Comparison of ENCODE assay signal across 22 mouse cellular contexts in the genomic region with DNA sequence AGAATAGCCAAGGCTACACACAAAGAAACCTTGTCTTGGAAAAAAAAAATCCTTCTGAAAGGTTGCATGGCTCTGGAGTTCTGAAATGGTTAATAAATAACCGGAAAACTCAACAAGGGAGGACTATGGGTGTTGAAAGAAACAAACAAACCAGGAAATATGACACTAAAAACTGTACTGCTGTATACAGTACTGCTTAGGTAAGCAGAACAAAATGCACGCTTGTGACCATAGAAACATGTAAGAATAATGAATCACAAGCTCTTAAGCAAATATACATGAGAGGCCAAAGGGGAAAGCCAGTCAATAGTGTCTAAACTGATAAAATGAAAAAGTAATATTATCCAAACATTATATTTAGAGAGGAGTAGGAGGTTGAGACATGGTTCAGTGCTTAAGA.
A peak's percentile ranks its signal among the peaks of the same experiment; 100 is the strongest.
DNase-seq lines count a peak whose midpoint lies in the region; ATAC-seq and TF ChIP-seq lines count a peak whose summit lies in the region.
"Had no signal": no experiment of that assay in that cellular context is flagged by ENCODE, and none has a peak within 500 bp of the region (broad histone marks: within the 10 kb centered on the region; RNA-seq: fewer than 3 reads in every experiment).

No protein-coding gene starts in this region.

- no peak for TF ChIP-seq CTCF in kidney, adult 2 months (conservative IDR thresholded peaks at IDR 0.05; ENCODE audit: insufficient read depth, insufficient read length, low read depth, low read length)
- no peak for TF ChIP-seq CTCF in liver, adult 2 months (IDR thresholded peaks at IDR 0.05; ENCODE audit: low read depth, low read length)

- peaks cover 7% of the 10 kb centered on the region for H3K4me1 ChIP-seq in kidney, adult 2 months (ENCODE audit: control insufficient read depth, insufficient read depth, low read length)
- peaks cover 9% of the 10 kb centered on the region for H3K4me1 ChIP-seq in liver, adult 2 months (ENCODE audit: control insufficient read depth, insufficient read depth, low read length)
- H3K4me1 ChIP-seq in liver, embryonic 12.5 days, result peaks cover 19% of the 10 kb centered on the region
- no peaks in the 10 kb centered on the region for H3K4me1 ChIP-seq in stomach, embryonic 15.5 days
- no peaks in the 10 kb centered on the region for H3K4me1 ChIP-seq in midbrain, embryonic 14.5 days (ENCODE audit: control insufficient read depth, insufficient read depth, low read length)

- peak; percentile 50 for DNase-seq in kidney, adult 2 months
- DNase-seq in kidney, postnatal 36 days, result no peak
- peak; percentile 82 for DNase-seq in liver, adult 2 months (ENCODE audit: extremely low read depth, low read depth, low spot score)
- peak; percentile 59 for DNase-seq in NIH3T3 (ENCODE audit: low read depth)
- DNase-seq in neural tube, embryonic 10.5 days (ENCODE audit: extremely low spot score, low spot score), result no peak
- DNase-seq in midbrain, embryonic 14.5 days, result no peak
- DNase-seq: adrenal gland, postnatal 10 days; B cell, adult 2 months; cerebellum, adult 11-12 months; cerebellum, adult 9-10 months; cerebellum, postnatal 25 days; gastrocnemius, postnatal 10 days; heart, adult 18-20 months; heart, postnatal 10 days; heart, postnatal 4 days had no signal

- no peak overlapping the region for H3K4me2 ChIP-seq in liver, embryonic 12.5 days
- no peak overlapping the region for H3K4me2 ChIP-seq in stomach, embryonic 15.5 days
- no peak overlapping the region for H3K4me2 ChIP-seq in midbrain, embryonic 14.5 days (ENCODE audit: low read length)
- H3K4me2 ChIP-seq: embryonic facial prominence, embryonic 12.5 days had no signal

- no peak overlapping the region for H3K27ac ChIP-seq in kidney, adult 2 months (ENCODE audit: insufficient read depth, low read depth, low read length)
- no peak overlapping the region for H3K27ac ChIP-seq in liver, adult 2 months (replicated peaks; ENCODE audit: insufficient read depth, low read depth, low read length)
- no peak overlapping the region for H3K27ac ChIP-seq in liver, embryonic 12.5 days
- no peak overlapping the region for H3K27ac ChIP-seq in stomach, embryonic 15.5 days
- no peak overlapping the region for H3K27ac ChIP-seq in midbrain, embryonic 14.5 days (replicated peaks; ENCODE audit: low read depth, low read length)
- H3K27ac ChIP-seq: embryonic facial prominence, embryonic 12.5 days; heart, embryonic 10.5 days had no signal

- ATAC-seq in liver, embryonic 12.5 days, result no peak
- peak; percentile 56; the same call in 1 of the 2 replicates for ATAC-seq in stomach, embryonic 15.5 days (ENCODE audit: insufficient read depth, low FRiP score, low read depth)
- ATAC-seq in midbrain, embryonic 14.5 days (ENCODE audit: low FRiP score, low TSS enrichment), result no peak
- ATAC-seq: CD4-positive, CD25-positive, alpha-beta regulatory T cell, adult 4 months; forebrain, embryonic 16.5 days had no signal

- H3K9ac ChIP-seq in liver, adult 2 months (ENCODE audit: low read depth, low read length), result no peak overlapping the region
- H3K9ac ChIP-seq in liver, embryonic 12.5 days, result no peak overlapping the region
- H3K9ac ChIP-seq in stomach, embryonic 15.5 days, result no peak overlapping the region
- no peak overlapping the region for H3K9ac ChIP-seq in midbrain, embryonic 14.5 days (replicated peaks; ENCODE audit: low read length)
- H3K9ac ChIP-seq: embryonic facial prominence, embryonic 12.5 days had no signal

- TF ChIP-seq POLR2A in kidney, adult 2 months (IDR thresholded peaks at IDR 0.05; ENCODE audit: low read depth, low read length), result no peak
- no peak for TF ChIP-seq POLR2A in liver, adult 2 months (IDR thresholded peaks at IDR 0.05; ENCODE audit: extremely low read depth, insufficient read depth, low read length)

- no peaks in the 10 kb centered on the region for H3K9me3 ChIP-seq in liver, embryonic 12.5 days (replicated peaks)
- no peaks in the 10 kb centered on the region for H3K9me3 ChIP-seq in stomach, embryonic 15.5 days
- no peaks in the 10 kb centered on the region for H3K9me3 ChIP-seq in midbrain, embryonic 14.5 days (ENCODE audit: control insufficient read depth, low read length)
- H3K9me3 ChIP-seq: embryonic facial prominence, embryonic 12.5 days; heart, embryonic 10.5 days had no signal

- no peaks in the 10 kb centered on the region for H3K27me3 ChIP-seq in kidney, adult 2 months (replicated peaks; ENCODE audit: control insufficient read depth, insufficient read depth, low read length)
- no peaks in the 10 kb centered on the region for H3K27me3 ChIP-seq in liver, adult 2 months (ENCODE audit: control insufficient read depth, insufficient read depth, low read length)
- no peaks in the 10 kb centered on the region for H3K27me3 ChIP-seq in liver, embryonic 12.5 days (replicated peaks)
- H3K27me3 ChIP-seq in stomach, embryonic 15.5 days (replicated peaks), result no peaks in the 10 kb centered on the region
- no peaks in the 10 kb centered on the region for H3K27me3 ChIP-seq in midbrain, embryonic 14.5 days (ENCODE audit: control insufficient read depth, insufficient read depth, low read length)
- H3K27me3 ChIP-seq: embryonic facial prominence, embryonic 12.5 days had no signal

- no peak overlapping the region for H3K4me3 ChIP-seq in kidney, adult 2 months (ENCODE audit: insufficient read depth, low read depth, low read length)
- no peak overlapping the region for H3K4me3 ChIP-seq in liver, adult 2 months (ENCODE audit: insufficient read depth, low read depth, low read length)
- no peak overlapping the region for H3K4me3 ChIP-seq in liver, embryonic 12.5 days
- no peak overlapping the region for H3K4me3 ChIP-seq in stomach, embryonic 15.5 days (replicated peaks)
- H3K4me3 ChIP-seq in midbrain, embryonic 14.5 days (replicated peaks; ENCODE audit: low read depth, low read length), result no peak overlapping the region
- H3K4me3 ChIP-seq: embryonic facial prominence, embryonic 12.5 days; heart, embryonic 10.5 days had no signal

- no peaks in the 10 kb centered on the region for H3K79me2 ChIP-seq in liver, adult 2 months (ENCODE audit: control insufficient read depth, insufficient read depth, low read length)

- no peaks in the 10 kb centered on the region for H3K36me3 ChIP-seq in kidney, adult 2 months (ENCODE audit: control insufficient read depth, insufficient read depth, low read length)
- no peaks in the 10 kb centered on the region for H3K36me3 ChIP-seq in liver, adult 2 months (ENCODE audit: control insufficient read depth, insufficient read depth, low read length)
- no peaks in the 10 kb centered on the region for H3K36me3 ChIP-seq in liver, embryonic 12.5 days
- no peaks in the 10 kb centered on the region for H3K36me3 ChIP-seq in stomach, embryonic 15.5 days
- no peaks in the 10 kb centered on the region for H3K36me3 ChIP-seq in midbrain, embryonic 14.5 days (ENCODE audit: control insufficient read depth, insufficient read depth, low read length)
- H3K36me3 ChIP-seq: embryonic facial prominence, embryonic 12.5 days; G1E had no signal

- 37% methylated on average over 2 of the region's 2 CpGs for WGBS in kidney, adult 2 months
- WGBS in liver, adult 2 months, result 21% methylated on average over 2 of the region's 2 CpGs
- 68% methylated on average over 2 of the region's 2 CpGs for WGBS in liver, embryonic 12.5 days (ENCODE audit: insufficient replicate concordance)
- 52% methylated on average over 2 of the region's 2 CpGs for WGBS in stomach, embryonic 15.5 days
- WGBS in midbrain, embryonic 14.5 days, result 91% methylated on average over 2 of the region's 2 CpGs

Comparison
In these comparisons a context has a peak if more than half of its experiments do, and no peak if none do; other contexts are left out.
1. DNase-seq: peak in kidney, adult 2 months (single experiment), liver, adult 2 months (single experiment) and NIH3T3 (single experiment); none in kidney, postnatal 36 days (0 of 2), neural tube, embryonic 10.5 days (single experiment) and midbrain, embryonic 14.5 days (single experiment).